Mouse (Mus musculus) embryonic fibroblast, embryonic 13.5 days (primary cell): ENCODE data around the gene Crybb3.

ENCODE experiments used
- CTCF ChIP-seq: IDR thresholded peaks from 2 replicates; pipeline ENCODE4 v1.5.1; 2011; ENCODE audit warnings: mild to moderate bottlenecking, control low read depth, low read length, moderate library complexity, borderline replicate concordance; ENCODE audit not compliant: insufficient read depth
- POLR2A ChIP-seq: IDR thresholded peaks from 2 replicates; pipeline ENCODE4 v1.6.1; 2011; ENCODE audit warnings: low read depth, mild to moderate bottlenecking, control low read depth, low read length, moderate library complexity

DNA sequence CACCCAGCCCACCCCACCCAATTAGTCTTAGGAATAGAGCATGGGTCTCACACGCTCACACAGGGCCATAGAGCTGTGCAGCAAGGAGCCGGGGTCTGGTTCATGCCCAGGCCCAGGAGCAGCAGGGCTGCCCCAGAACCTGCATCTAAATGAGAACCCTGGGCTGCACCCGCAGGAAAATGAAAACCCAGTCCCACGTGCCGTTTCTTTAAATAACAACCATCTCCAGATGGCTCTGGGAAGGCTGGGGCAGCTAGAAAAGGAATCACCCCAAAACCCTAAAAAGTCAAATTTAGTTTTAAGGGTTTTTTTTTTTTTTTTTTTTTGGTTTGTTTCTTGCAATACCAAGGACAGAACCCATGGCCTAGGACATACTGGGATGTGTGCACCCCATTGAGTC is 36.0 kb upstream of the Crybb3 start:
- no peak for TF ChIP-seq CTCF
- no peak for TF ChIP-seq POLR2A
